Mouse (Mus musculus) embryonic fibroblast, embryonic 13.5 days (primary cell): Measurements from ENCODE around the gene Stk10.

Experiments used
- CTCF ChIP-seq: IDR thresholded peaks from 2 replicates; pipeline ENCODE4 v1.5.1; 2011; ENCODE audit warnings: mild to moderate bottlenecking, control low read depth, low read length, moderate library complexity, borderline replicate concordance; ENCODE audit not compliant: insufficient read depth
- POLR2A ChIP-seq: IDR thresholded peaks from 2 replicates; pipeline ENCODE4 v1.6.1; 2011; ENCODE audit warnings: low read depth, mild to moderate bottlenecking, control low read depth, low read length, moderate library complexity

- no peak for TF ChIP-seq CTCF
- TF ChIP-seq POLR2A, result no peak
Observed at GRCm38 (mm10) chr11:32619866-32620456, 86.9 kb downstream of the Stk10 start.
